Mouse (Mus musculus) right cerebral cortex, postnatal 14 days (tissue): ENCODE results near the gene Acsl1.
A peak's percentile ranks its signal among the peaks of the same experiment; 100 is the strongest.
"Not testable (repeated sequence)": the region's sequence is repeated elsewhere in the genome, so short reads cannot be mapped to it uniquely, and the experiment has no call there.

ENCODE experiments used
- DNase-seq: peaks from one replicate; pipeline ENCODE4 v3.0.0; 2022

Gene Acsl1

DNA sequence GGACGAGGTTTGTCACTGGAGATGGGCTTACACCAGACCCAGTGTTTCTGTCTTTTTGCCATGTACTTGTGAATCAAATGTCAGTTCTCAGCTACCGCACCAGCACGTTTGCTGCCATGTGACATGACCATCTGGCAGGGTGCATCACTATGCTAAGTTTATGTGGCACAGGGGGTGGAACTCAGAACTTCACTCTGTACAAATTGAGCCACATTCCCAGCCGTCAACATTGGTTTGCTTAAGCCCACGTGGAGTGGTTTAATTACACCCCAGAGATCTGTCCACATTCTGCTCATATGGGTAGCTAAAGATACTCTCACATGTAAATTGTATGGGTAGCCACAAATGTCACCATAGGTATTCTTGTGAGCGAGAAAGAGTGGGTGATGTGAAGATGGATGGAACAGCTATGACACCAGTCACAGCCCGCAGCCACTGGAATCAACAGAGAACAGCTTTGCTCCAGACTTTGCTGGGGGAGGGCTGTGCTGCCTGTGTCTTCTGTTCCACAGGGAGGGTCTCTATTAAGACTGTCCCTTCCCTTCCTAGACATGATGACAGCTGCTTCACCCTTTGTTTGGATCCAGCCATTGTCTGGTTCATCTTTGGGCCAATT, 96.2 kb downstream of the Acsl1 start:
- DNase-seq = peak; percentile 77

DNA sequence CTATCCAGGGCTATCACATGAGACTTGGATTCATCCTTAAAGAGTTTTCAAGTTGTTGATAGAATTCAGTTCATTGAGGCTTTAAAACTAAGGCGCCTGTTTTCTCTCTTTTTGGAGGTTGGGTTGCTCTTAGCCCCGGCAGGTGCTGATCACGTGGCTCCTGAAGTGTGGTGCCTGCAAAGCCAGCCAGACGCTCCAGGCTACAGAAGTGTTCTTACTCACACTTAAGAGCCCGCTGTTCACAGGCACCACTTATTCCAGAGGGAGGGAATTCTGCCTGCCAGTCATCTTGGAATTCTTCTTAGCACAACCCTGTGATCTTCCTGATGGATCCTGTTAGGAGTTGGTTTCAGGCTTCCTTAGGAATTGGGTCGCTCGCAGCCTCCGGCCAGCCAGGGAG, 97.1 kb downstream of the Acsl1 start:
- DNase-seq = no peak

DNA sequence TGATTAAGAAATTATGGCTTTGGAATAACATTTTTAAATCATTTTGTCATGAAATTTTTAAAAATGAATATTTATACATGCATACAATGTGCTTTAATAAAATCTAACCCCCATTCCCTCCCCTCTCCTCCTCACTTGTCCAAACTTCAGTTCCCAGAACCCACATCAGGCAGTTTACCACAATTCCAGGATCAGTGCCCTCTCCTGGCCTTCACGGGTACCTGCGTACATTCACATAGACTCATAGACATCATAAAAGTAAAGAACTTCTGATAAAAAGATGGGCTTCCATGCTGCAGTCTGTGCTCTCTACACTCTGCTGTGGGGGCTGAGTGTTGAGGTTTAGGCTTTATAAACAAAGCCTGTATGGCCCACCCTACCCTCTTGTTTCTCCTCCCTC, 98.1 kb downstream of the Acsl1 start:
- DNase-seq = no peak

DNA sequence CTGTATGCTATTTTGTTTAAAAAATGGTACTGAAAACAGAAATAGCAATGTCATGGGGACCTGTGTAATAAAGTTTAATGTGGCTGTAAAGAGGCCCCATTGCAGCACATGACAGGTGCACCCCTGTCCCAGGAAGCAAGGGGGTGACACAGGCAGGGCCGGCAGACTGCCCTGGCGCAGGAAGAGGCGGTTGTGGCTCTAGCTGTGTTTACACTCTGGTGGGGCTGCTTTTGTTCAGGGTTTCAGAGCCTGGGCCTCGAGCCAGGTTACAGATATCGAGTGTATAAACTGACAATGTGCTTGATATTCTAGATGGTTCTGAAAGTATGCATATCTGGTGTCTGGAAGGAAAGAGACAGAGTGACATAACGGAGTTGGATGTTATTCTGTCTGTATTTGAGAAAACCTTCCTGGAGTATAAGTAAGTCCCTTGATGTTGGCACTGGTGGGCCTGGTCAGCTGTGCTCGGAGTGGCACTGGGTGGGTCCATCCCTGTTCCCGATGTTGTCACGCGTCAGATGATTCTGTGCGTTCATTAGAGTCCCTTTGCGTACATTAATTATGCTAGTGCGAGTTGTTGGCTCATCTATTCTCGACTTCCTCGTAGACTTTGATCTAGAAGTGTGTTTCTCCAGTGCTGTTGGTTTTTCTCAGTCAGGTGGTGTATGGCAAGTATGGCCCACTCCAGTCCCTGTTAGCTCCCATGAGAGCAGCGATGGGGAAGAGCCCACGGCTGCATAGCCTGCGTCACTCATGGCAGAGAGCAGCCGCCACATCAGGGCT, 99.0 kb downstream of the Acsl1 start:
- DNase-seq = no peak

DNA sequence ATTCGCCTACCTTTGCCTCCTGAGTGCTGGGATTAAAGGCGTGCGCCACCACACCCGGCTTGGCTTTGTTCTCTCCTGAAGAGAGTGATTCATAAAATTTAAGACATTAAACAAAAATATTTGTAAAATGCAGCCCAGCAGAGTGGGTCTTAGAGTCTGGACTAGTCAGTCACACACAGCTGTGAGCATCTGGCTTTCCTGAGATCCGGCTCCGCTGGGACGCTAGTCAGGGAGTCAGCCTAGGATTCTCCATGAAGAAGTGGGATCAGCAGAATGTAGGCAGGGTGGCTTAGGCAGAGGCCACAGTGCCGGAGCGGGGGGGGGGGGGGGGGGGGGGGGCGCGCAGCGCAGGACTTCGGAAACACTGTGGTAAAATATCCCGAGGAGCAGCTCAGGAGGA, 99.8 kb downstream of the Acsl1 start:
- no peak for DNase-seq

DNA sequence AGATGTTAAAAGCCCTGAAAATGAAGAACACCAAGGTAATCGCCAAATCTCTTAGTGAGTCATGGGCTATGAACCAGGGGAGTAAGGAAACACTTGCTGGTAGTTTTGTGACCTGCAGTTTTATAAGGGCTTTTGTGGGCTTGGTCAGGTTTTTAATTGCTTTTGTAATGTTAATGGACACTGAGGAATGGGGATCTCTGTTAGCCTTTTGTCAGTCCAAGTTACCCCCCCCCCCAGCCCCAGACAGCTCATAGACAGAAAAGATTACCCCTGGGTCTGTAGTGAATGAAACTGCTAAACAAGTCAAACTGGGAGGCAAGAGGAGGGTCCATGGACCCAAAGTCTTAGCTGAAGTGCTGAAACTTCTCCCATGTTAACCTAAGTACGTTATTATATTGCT, 102.6 kb downstream of the Acsl1 start:
- no peak for DNase-seq

DNA sequence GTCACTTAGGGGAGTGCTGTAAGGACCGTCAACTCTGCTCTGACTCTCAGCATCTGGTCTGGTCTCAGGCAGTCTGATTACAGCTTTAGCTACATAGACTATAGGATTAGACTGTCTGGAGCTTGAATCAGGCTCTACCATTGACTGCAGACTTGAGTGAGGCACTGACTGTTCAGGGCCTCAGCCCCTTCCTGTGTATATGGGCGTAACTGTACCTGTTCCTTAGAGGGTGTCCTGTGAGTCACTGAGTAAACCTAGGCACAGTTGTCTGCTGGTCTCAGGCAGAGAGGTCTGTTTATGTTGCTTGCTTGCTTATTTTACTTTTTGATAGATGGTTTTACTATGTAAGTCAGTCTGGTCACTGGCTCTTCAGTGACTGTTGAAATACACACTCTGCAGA, 103.1 kb downstream of the Acsl1 start:
- DNase-seq = no peak

DNA sequence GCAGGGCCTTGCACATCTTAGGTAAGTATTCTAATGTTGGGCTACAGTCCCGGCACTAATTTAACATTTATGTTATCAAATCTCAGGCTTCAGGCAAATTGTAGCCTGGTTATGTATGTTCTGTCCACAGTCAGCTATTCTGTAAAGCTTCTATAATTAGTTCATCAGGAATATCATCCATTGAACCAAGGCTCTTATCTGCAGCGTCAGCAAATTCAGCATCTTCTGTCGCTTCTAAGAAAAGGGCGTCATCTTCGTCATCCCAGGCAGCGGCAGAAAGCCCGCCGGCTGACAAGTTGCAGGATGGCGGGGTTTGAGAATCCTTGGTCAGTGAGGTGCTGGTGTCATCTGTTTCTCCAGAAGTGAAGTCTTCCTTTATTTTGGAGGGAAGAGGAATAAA, 108.0 kb downstream of the Acsl1 start:
- no peak for DNase-seq

DNA sequence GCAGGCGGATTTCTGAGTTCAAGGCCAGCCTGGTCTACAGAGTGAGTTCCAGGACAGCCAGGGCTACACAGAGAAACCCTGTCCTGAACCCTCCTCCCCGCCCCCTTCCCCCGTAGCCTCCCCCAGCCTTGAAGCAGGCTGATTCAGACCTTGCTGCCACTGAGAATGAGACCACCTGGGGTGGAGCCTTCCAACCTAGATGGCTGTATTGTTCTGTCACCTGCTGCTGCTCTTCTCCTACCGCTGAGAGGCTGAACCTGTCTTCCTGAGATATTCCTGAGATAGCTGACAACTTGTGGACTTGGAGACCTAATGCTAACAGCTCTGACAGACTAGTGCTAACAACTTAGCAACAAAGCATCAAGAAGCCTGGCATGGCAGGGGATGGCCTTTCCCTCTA, 113.5 kb downstream of the Acsl1 start:
- not testable (repeated sequence) for DNase-seq

DNA sequence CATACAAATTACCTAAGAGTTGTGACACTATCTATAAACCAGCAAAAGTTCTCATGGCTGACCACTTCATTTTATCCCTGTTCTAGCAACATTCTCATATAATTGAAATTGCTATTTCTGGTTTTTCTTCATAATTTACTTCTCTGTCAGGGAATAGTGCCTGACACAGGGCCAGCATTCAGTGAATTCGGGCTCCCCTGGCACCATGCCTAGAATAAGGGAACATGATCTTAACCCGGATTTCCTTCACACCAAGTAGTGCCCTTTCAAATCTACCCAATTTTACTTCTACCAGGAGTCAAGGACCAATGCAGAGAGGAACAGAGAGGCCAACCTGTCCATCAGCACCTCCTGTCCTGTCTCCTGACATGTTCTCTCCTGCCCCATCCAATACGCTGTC, 114.7 kb downstream of the Acsl1 start:
- no peak for DNase-seq
